Mouse (Mus musculus): ENCODE measurements at regions not wholly inside any gene's neighbourhood (a gene's known extent, or its start where the extent isn't known, plus 50 kb on each side); places are given as distances from the start of the nearest gene placed in this dataset.
A peak's percentile ranks its signal among the peaks of the same experiment; 100 is the strongest.

DNA sequence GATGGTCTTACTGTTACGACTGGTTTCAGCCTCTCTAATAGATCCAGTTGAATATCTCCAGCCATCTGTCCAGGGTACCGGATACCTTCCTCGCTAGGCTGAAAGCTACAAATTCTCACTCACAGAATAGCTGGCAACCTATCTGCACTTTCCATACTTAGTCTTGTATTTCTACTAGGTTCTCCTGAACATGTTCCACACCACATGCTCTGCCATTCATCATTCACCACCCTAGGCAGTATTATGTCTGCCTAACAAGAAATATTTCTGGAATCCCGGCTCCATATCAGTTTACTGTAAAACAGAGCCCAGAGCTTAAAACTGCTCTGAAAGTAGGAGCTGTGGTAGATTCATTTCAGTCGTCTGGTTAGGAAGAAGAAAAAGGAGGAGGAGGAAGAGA, 1224.5 kb upstream of the Lrrc6 start:
- no peak for TF ChIP-seq POLR2A (IDR thresholded peaks at IDR 0.05; ENCODE audit: borderline replicate concordance, extremely low read depth, insufficient read depth, insufficient read length)
- peak; percentile 71 for DNase-seq (ENCODE audit: low spot score)
- Histone ChIP-seq H3K36me3 (ENCODE audit: control insufficient read depth, insufficient read depth, low read length) (no peaks in the 10 kb centered on the region), H3K4me3 (replicated peaks; ENCODE audit: low read length) (no peak overlapping the region), H3K4me2 (replicated peaks; ENCODE audit: low read depth, low read length, severe bottlenecking) (no peak overlapping the region), H3K27ac (replicated peaks; ENCODE audit: low read depth, low read length) (no peak overlapping the region), H3K9ac (ENCODE audit: low read depth, low read length, severe bottlenecking) (no peak overlapping the region), H3K27me3 (ENCODE audit: control insufficient read depth, insufficient read depth, low read length) (no peaks in the 10 kb centered on the region), H3K4me1 (ENCODE audit: control insufficient read depth, insufficient read depth, low read length) (no peaks in the 10 kb centered on the region), H3K9me3 (ENCODE audit: control insufficient read depth, low read length) (no peaks in the 10 kb centered on the region)
- 48% methylated on average over 5 of the region's 5 CpGs for WGBS
- peak; percentile 68; the same call in 1 of the 2 replicates for ATAC-seq (ENCODE audit: low FRiP score, low read depth)

DNA sequence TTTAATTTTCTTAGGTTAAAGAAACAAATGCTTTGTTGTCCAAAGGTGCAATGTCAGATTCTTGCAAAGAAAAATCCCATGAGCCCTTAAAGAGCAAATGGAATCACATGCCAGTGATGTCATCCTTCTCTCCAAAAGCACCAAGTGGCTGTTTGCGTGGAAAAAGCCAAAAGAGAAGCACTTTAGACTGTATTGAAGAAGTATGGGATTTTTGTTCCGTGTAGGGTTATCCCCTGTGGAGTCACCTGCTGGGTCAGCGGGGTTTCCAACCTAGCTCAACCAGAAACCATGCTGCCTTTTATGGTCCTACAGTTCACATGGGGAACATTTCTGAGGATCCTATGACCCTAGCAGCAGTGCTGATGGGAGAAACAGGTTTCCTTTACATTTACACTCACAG, 1213.5 kb upstream of the Lrrc6 start:
- no peak for DNase-seq (ENCODE audit: low spot score)
- Histone ChIP-seq H3K36me3 (ENCODE audit: control insufficient read depth, insufficient read depth, low read length) (no peaks in the 10 kb centered on the region), H3K4me2 (replicated peaks; ENCODE audit: low read depth, low read length, severe bottlenecking) (no peak overlapping the region), H3K9me3 (ENCODE audit: control insufficient read depth, low read length) (no peaks in the 10 kb centered on the region), H3K4me3 (replicated peaks; ENCODE audit: low read length) (no peak overlapping the region), H3K27ac (replicated peaks; ENCODE audit: low read depth, low read length) (no peak overlapping the region), H3K9ac (ENCODE audit: low read depth, low read length, severe bottlenecking) (no peak overlapping the region), H3K4me1 (ENCODE audit: control insufficient read depth, insufficient read depth, low read length) (0 out of 2 replicates have a peak, but pooled peaks cover 3% of the 10 kb centered on the region), H3K27me3 (ENCODE audit: control insufficient read depth, insufficient read depth, low read length) (no peaks in the 10 kb centered on the region)
- ATAC-seq (ENCODE audit: low FRiP score, low read depth), result peak; percentile 82
- WGBS, result 36% methylated on average over 3 of the region's 3 CpGs
- no peak for TF ChIP-seq POLR2A (IDR thresholded peaks at IDR 0.05; ENCODE audit: borderline replicate concordance, extremely low read depth, insufficient read depth, insufficient read length)

GRCm38 (mm10) chr15:67686140-67686539, 1185.4 kb upstream of the Lrrc6 start:
- Histone ChIP-seq H3K4me1 (ENCODE audit: control insufficient read depth, insufficient read depth, low read length) (no peaks in the 10 kb centered on the region), H3K4me3 (replicated peaks; ENCODE audit: low read length) (no peak overlapping the region), H3K27ac (replicated peaks; ENCODE audit: low read depth, low read length) (no peak overlapping the region), H3K36me3 (ENCODE audit: control insufficient read depth, insufficient read depth, low read length) (no peaks in the 10 kb centered on the region), H3K9me3 (ENCODE audit: control insufficient read depth, low read length) (no peaks in the 10 kb centered on the region), H3K9ac (ENCODE audit: low read depth, low read length, severe bottlenecking) (no peak overlapping the region), H3K27me3 (ENCODE audit: control insufficient read depth, insufficient read depth, low read length) (no peaks in the 10 kb centered on the region), H3K4me2 (replicated peaks; ENCODE audit: low read depth, low read length, severe bottlenecking) (no peak overlapping the region)
- ATAC-seq (ENCODE audit: low FRiP score, low read depth) (no peak), DNase-seq (ENCODE audit: low spot score) (no peak)
- no peak for TF ChIP-seq POLR2A (IDR thresholded peaks at IDR 0.05; ENCODE audit: borderline replicate concordance, extremely low read depth, insufficient read depth, insufficient read length)
- 53% methylated on average over 1 of the region's 1 CpGs for WGBS

GRCm38 (mm10) chr15:67673276-67673675, 1172.6 kb upstream of the Lrrc6 start:
- WGBS, result 94% methylated on average over 2 of the region's 2 CpGs
- ATAC-seq (ENCODE audit: low FRiP score, low read depth) (no peak), DNase-seq (ENCODE audit: low spot score) (no peak)
- H3K27me3 ChIP-seq (ENCODE audit: control insufficient read depth, insufficient read depth, low read length), result no peaks in the 10 kb centered on the region
- no peak overlapping the region for H3K9ac ChIP-seq (ENCODE audit: low read depth, low read length, severe bottlenecking)
- H3K4me3 ChIP-seq (replicated peaks; ENCODE audit: low read length), result no peak overlapping the region
- no peaks in the 10 kb centered on the region for H3K9me3 ChIP-seq (ENCODE audit: control insufficient read depth, low read length)
- H3K4me2 ChIP-seq (replicated peaks; ENCODE audit: low read depth, low read length, severe bottlenecking), result no peak overlapping the region
- TF ChIP-seq POLR2A (IDR thresholded peaks at IDR 0.05; ENCODE audit: borderline replicate concordance, extremely low read depth, insufficient read depth, insufficient read length), result no peak
- H3K4me1 ChIP-seq (ENCODE audit: control insufficient read depth, insufficient read depth, low read length), result no peaks in the 10 kb centered on the region
- H3K36me3 ChIP-seq (ENCODE audit: control insufficient read depth, insufficient read depth, low read length), result no peaks in the 10 kb centered on the region
- no peak overlapping the region for H3K27ac ChIP-seq (replicated peaks; ENCODE audit: low read depth, low read length)

GRCm38 (mm10) chr15:67636155-67636554, 1135.4 kb upstream of the Lrrc6 start:
- no peak overlapping the region for H3K4me3 ChIP-seq (replicated peaks; ENCODE audit: low read length)
- H3K9me3 ChIP-seq (ENCODE audit: control insufficient read depth, low read length), result no peaks in the 10 kb centered on the region
- no peak for TF ChIP-seq POLR2A (IDR thresholded peaks at IDR 0.05; ENCODE audit: borderline replicate concordance, extremely low read depth, insufficient read depth, insufficient read length)
- H3K4me2 ChIP-seq (replicated peaks; ENCODE audit: low read depth, low read length, severe bottlenecking), result no peak overlapping the region
- DNase-seq (ENCODE audit: low spot score) (no peak), ATAC-seq (ENCODE audit: low FRiP score, low read depth) (no peak)
- no peak overlapping the region for H3K9ac ChIP-seq (ENCODE audit: low read depth, low read length, severe bottlenecking)
- H3K27ac ChIP-seq (replicated peaks; ENCODE audit: low read depth, low read length), result no peak overlapping the region
- no peaks in the 10 kb centered on the region for H3K36me3 ChIP-seq (ENCODE audit: control insufficient read depth, insufficient read depth, low read length)
- 39% methylated on average over 1 of the region's 1 CpGs for WGBS
- H3K4me1 ChIP-seq (ENCODE audit: control insufficient read depth, insufficient read depth, low read length), result no peaks in the 10 kb centered on the region
- H3K27me3 ChIP-seq (ENCODE audit: control insufficient read depth, insufficient read depth, low read length), result no peaks in the 10 kb centered on the region

Measured in limb, embryonic 14.5 days (tissue).